Mouse (Mus musculus) urinary bladder, adult 18-20 months (tissue): ENCODE measurements around the gene Il18bp.
"Not testable (repeated sequence)": the region's sequence is repeated elsewhere in the genome, so short reads cannot be mapped to it uniquely, and the experiment has no call there.

Experiments used
- DNase-seq, 2 experiments: peaks; one replicate each; pipeline ENCODE4 v3.0.0; 2022; ENCODE audit warnings: low spot score in 2 of 2, mixed read lengths in 2 of 2

The Il18bp gene

GRCm38 (mm10) chr7:102018590-102018989, at the start of gene Il18bp:
Gene Il18bp (minus strand): TSS chr7:102018690.
- DNase-seq: no peak

- DNase-seq: no peak
These were observed 47.9 kb upstream of the Il18bp start for GRCm38 (mm10) chr7:102066363-102066762.

DNA sequence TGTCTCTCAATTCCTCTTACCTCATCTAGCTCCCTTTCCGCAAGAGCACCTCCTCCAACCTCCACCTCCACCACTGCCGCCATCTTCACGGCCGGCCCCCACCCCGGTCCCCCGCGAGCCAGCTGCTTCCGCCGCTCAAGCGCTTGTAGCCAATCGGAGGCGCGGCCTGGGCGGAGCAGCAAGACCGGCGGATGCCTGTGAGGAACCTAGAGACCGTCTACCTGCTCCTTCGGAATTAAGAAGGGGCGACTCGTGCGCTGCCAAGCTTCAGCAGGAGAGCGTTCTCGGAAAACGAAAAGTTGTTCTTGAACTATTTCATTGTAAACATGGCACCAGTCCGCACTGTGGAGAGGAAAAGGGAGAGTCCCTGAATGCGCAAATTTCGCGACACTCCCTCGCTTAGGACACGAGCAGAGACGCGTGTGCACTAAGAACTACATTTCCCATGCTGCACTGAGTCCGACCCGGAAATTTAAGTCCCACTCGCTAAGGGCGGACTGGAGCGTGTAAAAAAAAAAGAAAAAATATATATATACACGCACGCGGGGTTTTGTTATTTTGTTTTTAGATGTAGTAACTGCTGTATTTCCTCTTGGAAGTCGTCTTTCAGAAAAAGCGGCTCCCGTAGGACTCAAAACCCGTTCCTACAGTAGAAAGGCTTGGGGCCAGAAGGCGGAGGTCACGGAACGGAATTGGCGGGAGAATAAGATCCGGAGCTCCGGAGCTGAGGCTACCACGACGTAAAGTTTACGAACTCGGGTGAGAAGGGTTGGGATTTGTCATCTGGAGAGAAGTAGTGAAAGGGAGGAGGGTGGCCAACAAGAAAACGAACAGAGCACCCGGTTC, 46.8 kb upstream of the Il18bp start, which contains the start of the genes Rnf121, Xndc1 and Xntrpc:
Rnf121 (minus strand) TSS at position 424 of the 846 bp plus-strand sequence.
Xndc1 (plus strand) TSS at position 466 of the 846 bp plus-strand sequence.
Xntrpc (plus strand) TSS at position 668 of the 846 bp plus-strand sequence.
- peak; percentile 87 to 92 for DNase-seq

GRCm38 (mm10) chr7:102064655-102065045, 46.2 kb upstream of the Il18bp start:
- DNase-seq: peak in 1 of 2 experiments; percentile 9

GRCm38 (mm10) chr7:102063891-102064290, 45.4 kb upstream of the Il18bp start:
- no peak for DNase-seq

DNA sequence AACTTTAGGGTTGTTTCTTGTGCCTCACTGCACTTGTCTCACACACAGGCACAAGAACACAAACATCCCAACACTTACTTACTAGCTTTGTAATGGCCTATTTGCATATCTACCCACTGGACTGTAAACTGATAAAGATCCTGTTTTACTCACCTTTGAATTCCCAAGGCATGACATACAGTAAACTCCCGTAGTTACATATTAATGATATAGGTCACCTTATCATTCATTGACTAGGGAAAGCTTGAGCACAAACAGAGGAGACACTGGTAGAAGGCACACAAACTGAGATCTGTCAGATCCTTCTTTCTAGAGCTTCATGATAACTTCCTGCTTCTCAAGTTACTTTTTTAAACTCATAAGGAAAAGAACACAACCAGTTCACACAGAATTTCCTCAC, 43.7 kb upstream of the Il18bp start:
- DNase-seq: no peak

- DNase-seq: no peak
These were observed 42.9 kb upstream of the Il18bp start for GRCm38 (mm10) chr7:102061353-102061752.

DNA sequence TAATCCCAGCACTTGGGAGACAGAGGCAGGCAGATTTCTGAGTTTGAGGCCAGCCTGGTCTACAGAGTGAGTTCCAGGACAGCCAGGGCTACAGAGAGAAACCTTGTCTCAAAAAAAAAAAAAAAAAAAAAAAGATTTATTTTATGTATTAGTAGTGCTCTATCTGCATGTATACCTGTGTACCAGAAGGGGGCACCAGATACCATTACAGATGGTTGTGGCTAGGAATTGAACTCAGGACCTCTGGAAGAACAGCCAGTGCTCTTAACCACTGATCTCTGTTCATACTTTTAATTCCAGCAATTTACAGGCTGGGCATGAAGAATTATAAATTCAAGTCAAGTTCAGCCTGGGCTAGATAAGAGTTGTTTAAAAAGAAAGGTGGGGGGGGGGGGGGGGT, 30.0 kb upstream of the Il18bp start:
- DNase-seq: not testable (repeated sequence)

- no peak for DNase-seq
These were observed 23.8 kb upstream of the Il18bp start for GRCm38 (mm10) chr7:102042314-102042713.

DNA sequence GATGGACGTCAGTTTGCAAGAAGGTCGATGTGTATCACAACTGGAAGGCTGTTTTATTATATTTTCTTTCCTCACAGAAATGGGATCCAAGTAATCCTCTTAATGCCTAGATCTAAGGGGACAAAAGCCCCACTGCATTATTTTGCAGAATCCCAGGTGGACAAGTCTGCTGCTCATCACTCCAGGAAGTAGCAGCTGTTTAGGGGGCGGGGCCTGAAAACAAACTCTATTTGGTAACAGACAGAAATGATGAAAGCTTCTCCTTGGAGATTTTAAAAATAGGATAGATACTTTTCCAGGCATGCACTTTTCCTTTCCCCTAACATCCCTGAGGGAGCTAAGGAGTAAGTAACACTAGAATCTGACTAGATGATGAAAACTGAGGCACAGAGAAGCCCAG, 18.8 kb upstream of the Il18bp start:
- no peak for DNase-seq

GRCm38 (mm10) chr7:102035534-102035933, 17.0 kb upstream of the Il18bp start:
- DNase-seq: no peak

DNA sequence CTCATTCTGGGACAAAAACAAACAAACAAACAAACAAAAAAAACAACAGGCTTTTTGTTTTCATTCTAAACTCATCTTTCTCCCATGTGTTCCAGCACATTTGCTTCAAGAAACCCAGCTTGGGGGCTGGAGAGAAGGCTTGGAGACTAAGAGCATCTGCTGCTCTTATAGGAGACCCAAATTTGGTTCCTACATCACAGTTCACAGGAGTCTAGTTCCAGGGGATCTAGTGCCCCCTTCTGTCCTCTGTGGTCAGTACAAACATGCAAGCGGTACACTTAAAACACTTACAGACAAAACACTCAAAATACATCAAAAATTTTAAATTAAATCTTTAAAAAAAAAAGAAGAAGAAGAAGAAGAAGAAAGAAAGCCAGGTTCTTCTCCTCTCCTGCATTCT, 16.4 kb upstream of the Il18bp start:
- DNase-seq: no peak

DNA sequence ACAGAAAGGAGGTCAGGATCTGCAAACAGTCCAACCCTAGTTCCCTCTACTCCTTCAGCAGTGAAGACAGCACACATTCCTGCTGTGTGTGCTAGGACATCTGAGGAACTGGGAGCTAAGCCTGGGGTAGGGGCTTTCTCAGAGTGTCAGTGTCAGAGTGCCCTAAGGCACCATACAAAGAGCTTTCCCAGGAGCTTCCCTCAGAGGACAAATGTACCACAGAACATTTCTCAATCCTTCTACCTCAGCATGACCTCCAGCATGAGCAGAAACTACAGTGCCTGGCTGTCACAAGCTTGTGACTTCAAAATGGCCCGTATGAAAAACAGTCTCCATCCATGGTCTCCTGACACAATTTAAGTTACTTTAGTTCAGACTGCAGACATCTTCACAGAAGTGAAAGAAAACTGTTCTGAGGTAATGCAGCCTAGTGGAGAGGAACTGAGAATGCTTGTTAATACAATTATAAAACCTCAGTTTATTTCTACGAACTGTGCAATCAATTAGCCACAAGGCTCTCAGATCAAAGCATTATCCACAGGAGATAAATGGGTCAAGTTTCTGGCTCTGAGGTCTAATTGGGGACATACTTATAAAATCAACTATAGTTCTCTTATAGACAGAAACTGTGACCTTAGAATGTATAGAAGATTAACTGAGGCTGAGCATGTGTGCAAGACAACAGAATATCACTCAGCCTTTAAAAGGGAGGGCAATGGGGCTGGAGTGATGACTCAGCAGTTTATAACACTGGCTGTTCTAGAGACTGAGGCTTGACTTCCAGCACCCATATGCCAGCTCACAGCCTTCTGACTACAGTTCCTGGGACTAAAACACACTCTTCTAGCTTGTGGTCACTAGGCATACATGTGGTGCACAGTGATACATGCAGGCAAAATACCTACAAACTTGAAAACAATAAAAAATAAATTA, 7.0 kb upstream of the Il18bp start:
- no peak for DNase-seq

GRCm38 (mm10) chr7:102023821-102024220, 5.3 kb upstream of the Il18bp start:
- no peak for DNase-seq

GRCm38 (mm10) chr7:102020934-102021333, 2.4 kb upstream of the Il18bp start:
- DNase-seq: not testable (repeated sequence)

- DNase-seq: no peak
These were observed 872 bp upstream of the Il18bp start for GRCm38 (mm10) chr7:102019362-102019761.

GRCm38 (mm10) chr7:102018034-102018433, 456 bp downstream of the Il18bp start:
- no peak for DNase-seq

- no peak for DNase-seq
These were observed 1.0 kb downstream of the Il18bp start for GRCm38 (mm10) chr7:102017452-102017851.

- no peak for DNase-seq
These were observed 1.6 kb downstream of the Il18bp start for GRCm38 (mm10) chr7:102016936-102017335.

- DNase-seq: no peak
These were observed 3.5 kb downstream of the Il18bp start for GRCm38 (mm10) chr7:102014995-102015394.

DNA sequence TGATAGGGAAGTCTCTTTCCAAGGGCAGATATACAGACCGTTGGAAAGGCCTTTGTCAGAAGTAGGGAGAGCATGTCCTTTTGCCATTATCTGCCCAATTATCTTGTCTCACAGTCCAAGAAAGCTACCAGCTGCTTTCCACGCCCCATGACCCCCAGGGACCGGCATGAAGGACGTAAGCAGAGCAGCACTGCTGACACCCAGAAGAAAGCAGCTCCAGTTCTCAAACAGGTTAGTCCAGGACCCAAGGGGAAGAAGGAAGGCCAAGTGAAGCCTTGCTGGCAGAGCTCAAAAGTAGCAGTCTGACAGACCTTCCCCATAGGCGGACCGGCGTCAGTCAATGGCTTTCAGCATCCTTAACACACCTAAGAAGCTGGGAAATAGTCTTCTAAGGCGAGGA, 5.1 kb downstream of the Il18bp start:
- no peak for DNase-seq

DNA sequence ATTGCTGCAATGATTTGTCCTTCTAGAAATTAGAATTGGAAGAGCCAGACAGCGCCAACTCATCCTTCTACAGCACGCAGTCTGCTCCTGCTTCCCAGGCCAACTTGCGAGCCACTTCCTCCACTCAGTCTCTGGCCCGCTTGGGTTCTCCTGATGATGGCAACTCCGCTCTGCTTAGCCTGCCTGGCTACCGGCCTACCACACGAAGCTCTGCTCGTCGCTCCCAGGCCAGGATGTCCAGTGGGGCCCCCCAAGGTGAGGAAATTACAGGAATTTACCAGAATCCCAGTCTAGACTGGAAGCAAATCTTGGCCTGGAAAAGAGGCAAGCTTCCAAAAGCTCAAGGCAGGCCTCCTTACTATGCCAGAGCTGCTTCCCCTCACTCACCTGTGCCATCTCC, 6.6 kb downstream of the Il18bp start:
- no peak for DNase-seq
